Mouse (Mus musculus) layer of hippocampus, adult 9-10 months (tissue): ENCODE measurements around the gene Ano5.

Experiments
- DNase-seq: peaks from one replicate; pipeline ENCODE4 v3.0.0; 2022; ENCODE audit warnings: low spot score

Gene Ano5

GRCm38 (mm10) chr7:51629206-51629605, 118.4 kb downstream of the Ano5 start:
- DNase-seq = no peak

- DNase-seq = no peak
These were observed 120.3 kb downstream of the Ano5 start for GRCm38 (mm10) chr7:51631171-51631570.

- no peak for DNase-seq
These were observed 121.9 kb downstream of the Ano5 start for GRCm38 (mm10) chr7:51632543-51633229.

GRCm38 (mm10) chr7:51633230-51633844, 122.5 kb downstream of the Ano5 start:
- no peak for DNase-seq
